Mouse (Mus musculus): ENCODE results near the gene Eri2.

- TF ChIP-seq FLI1 (IDR thresholded peaks at IDR 0.05; ENCODE audit: low read length) (no peak), GATA1 (IDR thresholded peaks at IDR 0.05; ENCODE audit: borderline replicate concordance, low read length) (no peak)
These were observed 48.1 kb upstream of the Eri2 start for GRCm38 (mm10) chr7:119841820-119842449.

Measured in megakaryocyte, embryonic 14.5 days (primary cell).